Mouse (Mus musculus): ENCODE measurements around the gene Rps6kb2.

- TF ChIP-seq CTCF (IDR thresholded peaks at IDR 0.05; ENCODE audit: borderline replicate concordance, insufficient read depth, low read depth, low read length) (no peak), POLR2A (IDR thresholded peaks at IDR 0.05; ENCODE audit: borderline replicate concordance, insufficient read depth, low read length) (no peak)
Measured at GRCm38 (mm10) chr19:4149764-4150461, 13.2 kb downstream of the Rps6kb2 start.

Data from cerebellum, adult 2 months (tissue).